Mouse (Mus musculus) macrophage (primary cell): Measurements from ENCODE around the gene Ap3b2. TPM values are rescaled to one million over a fixed set of nuclear protein-coding genes. Genes with fewer than 3 reads are reported as not detected.
"Not testable (repeated sequence)": the region's sequence is repeated elsewhere in the genome, so short reads cannot be mapped to it uniquely, and the experiment has no call there.

Experiments used
- H3K27ac ChIP-seq: fragments of 350-480 bp; formaldehyde crosslinking; 2 replicates; pipeline ENCODE4 v1.9.0; 2021
- H3K36me3 ChIP-seq: fragments of 350-480 bp; formaldehyde crosslinking; 2 replicates; pipeline ENCODE4 v1.9.0; 2021; ENCODE audit errors: inconsistent target
- H3K4me3 ChIP-seq: fragments of 350-480 bp; formaldehyde crosslinking; 2 replicates; pipeline ENCODE4 v1.9.0; 2021; ENCODE audit errors: inconsistent target
- H3K79me2 ChIP-seq: fragments of 350-480 bp; formaldehyde crosslinking; 2 replicates; pipeline ENCODE4 v1.9.0; 2021; ENCODE audit errors: inconsistent target
- WGBS: methylation state at CpG from one replicate; pipeline ENCODE4 v1.1.7; 2026; ENCODE audit warnings: inconsistent platforms; ENCODE audit not compliant: missing documents; 5-methylcytosine and 5-hydroxymethylcytosine counted together
- polyA plus RNA-seq: library from polyadenylated mRNA; stranded (reverse); fragments of 250-400 nt; gene quantifications from 3 replicates; pipeline ENCODE4 v1.2.4, GENCODE M21; 2018; ENCODE audit warnings: inconsistent platforms

Ap3b2 gene
- polyA plus RNA-seq, 1 experiment from 2014 or later: not detected

DNA sequence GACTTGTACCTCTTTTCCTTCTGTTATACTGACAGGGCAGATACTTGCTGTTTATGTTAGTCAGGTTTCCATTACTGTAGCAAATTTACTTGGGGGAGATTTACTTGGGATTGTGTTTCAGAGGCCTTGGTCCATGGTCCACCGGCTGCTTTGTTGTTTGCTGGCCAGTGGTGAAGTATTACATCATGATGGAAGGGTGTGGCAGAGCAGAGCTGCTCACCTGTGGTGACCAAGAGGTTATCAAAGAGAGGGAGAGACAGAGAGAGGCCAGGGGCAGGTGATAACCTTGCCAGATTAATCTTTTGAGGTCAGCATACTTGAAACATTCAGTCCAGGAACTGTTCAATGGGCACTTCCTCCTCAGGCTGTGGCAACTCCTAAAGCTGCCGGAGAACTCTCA lies 7.3 kb upstream of the Ap3b2 start:
- H3K4me3 ChIP-seq: no peak overlapping the region
- H3K36me3 ChIP-seq: no peaks in the 10 kb centered on the region
- no peak overlapping the region for H3K27ac ChIP-seq
- no peaks in the 10 kb centered on the region for H3K79me2 ChIP-seq
- 63% methylated on average over 2 of the region's 2 CpGs for WGBS

DNA sequence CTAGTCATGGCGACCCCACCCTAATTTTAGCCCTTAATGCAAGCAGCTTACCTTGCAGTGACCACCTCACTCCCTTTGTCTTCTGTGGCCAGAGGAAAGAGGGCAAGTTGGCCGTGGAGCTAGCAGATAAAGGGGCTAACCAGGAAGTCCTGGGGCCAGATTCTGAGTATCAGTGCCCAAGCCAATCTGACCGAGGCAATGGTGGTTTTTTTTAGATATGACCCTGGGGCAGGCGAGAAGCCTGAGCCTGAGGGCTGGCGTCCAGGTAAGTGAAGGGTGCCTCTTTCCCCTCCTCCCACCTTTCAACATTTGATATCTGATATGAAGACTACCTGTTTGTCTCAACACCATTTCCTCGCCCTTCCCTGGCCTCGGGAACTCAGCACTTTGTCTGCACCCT lies 4.5 kb upstream of the Ap3b2 start, which contains the start of gene BC048679:
Gene BC048679, minus strand, starts transcription at position 101 of the 400 bp plus-strand sequence.
- no peak within 1 kb of the TSS for H3K4me3 ChIP-seq
- H3K79me2 ChIP-seq: no peaks in the 10 kb centered on the region
- H3K36me3 ChIP-seq: no peaks in the 10 kb centered on the region
- 74% methylated on average over 7 of the region's 7 CpGs for WGBS
- no peak within 1 kb of the TSS for H3K27ac ChIP-seq

DNA sequence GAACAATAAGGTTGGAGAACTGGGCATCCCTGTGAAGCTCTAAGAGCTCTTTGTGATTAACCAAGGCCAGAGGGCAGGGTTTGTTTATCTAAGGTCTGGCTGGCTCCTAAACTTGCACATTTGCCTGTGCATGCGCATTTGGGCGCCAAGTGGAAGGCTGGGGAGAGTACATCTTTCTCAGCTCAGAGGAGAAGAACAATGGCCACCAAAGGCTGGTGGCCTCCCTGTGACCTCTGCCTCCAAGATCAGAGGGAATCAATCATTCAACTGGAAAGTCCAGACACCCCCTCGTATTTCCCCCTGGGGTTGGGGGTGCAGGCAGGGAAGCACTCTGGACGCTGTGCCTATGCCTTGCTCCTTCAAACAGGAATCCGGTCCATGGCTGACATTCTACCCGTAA lies 3.4 kb upstream of the Ap3b2 start:
- H3K36me3 ChIP-seq: no peaks in the 10 kb centered on the region
- no peak overlapping the region for H3K4me3 ChIP-seq
- H3K27ac ChIP-seq: no peak overlapping the region
- WGBS: 34% methylated on average over 6 of the region's 6 CpGs
- H3K79me2 ChIP-seq: no peaks in the 10 kb centered on the region

DNA sequence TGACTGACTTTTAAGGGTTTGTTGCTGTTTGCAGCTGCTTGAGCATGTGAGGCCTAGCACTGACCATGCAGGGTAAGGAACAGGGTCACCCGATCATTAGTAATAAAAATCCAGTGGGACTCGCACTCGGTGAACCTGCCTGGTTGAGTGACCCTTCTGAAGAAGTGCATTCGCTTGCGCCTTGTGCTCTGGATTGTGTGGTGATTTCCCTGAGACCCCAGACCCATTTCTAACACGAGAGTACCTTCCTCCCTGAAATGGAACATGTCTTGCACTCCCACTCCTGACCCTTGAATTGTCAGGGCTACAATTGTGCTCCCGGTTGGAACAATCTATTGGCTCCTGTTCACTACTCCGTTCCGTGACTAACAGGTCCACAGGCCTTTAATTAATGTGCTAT lies 1.1 kb downstream of the Ap3b2 start:
- 71% methylated on average over 8 of the region's 9 CpGs for WGBS
- no peak overlapping the region for H3K4me3 ChIP-seq
- no peaks in the 10 kb centered on the region for H3K79me2 ChIP-seq

DNA sequence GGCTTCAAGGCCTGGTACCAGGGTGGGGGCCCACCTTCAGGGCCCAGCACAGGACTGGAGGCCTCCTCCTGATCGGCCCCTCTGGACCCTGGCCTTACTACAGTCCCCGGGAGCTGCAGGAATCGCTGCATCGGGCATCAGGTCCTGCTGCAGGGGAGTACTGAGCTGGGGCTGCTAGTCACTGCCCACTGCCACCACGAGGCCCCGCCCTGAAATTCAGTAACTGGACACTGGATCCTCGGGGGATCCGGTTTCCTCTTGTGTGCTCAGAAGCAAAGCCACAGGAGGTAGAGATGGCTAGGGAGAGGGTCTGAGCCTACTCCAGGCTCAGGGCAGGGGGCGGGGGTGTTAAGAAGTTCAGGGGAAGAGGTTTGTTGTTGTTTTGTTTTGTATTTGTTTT lies 4.1 kb downstream of the Ap3b2 start:
- no peak overlapping the region for H3K4me3 ChIP-seq
- H3K27ac ChIP-seq: no peak overlapping the region
- H3K79me2 ChIP-seq: no peaks in the 10 kb centered on the region
- no peaks in the 10 kb centered on the region for H3K36me3 ChIP-seq
- 23% methylated on average over 9 of the region's 9 CpGs for WGBS

More for the DNA sequence above, 1.1 kb downstream of the Ap3b2 start:
- Histone ChIP-seq H3K27ac (no peak overlapping the region), H3K36me3 (no peaks in the 10 kb centered on the region)

DNA sequence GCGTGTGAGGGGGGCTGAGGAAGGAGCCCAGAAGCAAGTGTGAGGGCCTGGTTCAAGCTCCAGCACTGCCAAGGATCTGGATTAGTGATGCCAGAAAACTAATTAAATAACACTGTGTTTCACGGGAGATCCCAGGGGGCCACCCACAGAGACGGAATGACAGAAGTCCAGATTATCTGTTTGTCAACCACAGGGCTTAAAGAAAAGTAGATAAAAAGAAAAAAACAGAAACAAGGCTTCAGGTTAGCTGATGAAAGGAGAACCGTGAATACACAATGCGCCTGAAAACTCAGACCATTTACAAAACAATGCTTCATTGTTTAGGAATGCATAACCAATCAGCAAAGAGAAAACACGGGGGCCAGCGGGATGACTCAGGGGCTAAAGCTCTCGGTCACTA lies 12.9 kb downstream of the Ap3b2 start:
- Histone ChIP-seq H3K36me3 (no peaks in the 10 kb centered on the region), H3K4me3 (no peak overlapping the region), H3K79me2 (no peaks in the 10 kb centered on the region), H3K27ac (no peak overlapping the region)
- 15% methylated on average over 7 of the region's 8 CpGs for WGBS

DNA sequence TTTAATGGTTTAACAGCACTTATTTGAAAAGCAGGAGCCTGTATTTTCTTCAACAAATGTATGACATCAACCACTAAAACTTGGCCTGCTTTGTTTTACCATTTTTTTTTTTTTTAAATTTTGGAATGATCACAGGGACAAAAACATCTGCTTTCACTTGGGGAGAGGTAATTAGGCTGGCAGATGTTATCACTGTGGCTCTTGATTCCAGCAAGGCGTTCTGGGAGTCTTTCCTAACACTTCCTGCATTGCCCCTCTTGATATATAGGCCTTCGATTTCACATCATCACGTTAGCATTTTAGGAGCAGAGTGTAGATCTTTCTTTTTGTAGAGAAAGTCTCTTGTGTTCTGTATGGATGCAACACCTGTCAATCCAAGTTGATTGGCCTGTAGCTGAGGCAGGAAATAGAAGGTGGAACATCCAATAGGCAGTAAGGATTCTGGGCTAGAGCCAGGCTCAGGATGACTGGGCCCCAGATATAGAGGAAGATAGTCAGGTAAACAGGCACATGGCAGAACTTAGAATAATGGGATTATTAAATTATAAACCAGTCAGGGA lies 14.1 kb downstream of the Ap3b2 start:
- Histone ChIP-seq H3K79me2 (no peaks in the 10 kb centered on the region), H3K36me3 (no peaks in the 10 kb centered on the region), H3K4me3 (no peak overlapping the region), H3K27ac (no peak overlapping the region)
- 58% methylated on average over 3 of the region's 3 CpGs for WGBS

DNA sequence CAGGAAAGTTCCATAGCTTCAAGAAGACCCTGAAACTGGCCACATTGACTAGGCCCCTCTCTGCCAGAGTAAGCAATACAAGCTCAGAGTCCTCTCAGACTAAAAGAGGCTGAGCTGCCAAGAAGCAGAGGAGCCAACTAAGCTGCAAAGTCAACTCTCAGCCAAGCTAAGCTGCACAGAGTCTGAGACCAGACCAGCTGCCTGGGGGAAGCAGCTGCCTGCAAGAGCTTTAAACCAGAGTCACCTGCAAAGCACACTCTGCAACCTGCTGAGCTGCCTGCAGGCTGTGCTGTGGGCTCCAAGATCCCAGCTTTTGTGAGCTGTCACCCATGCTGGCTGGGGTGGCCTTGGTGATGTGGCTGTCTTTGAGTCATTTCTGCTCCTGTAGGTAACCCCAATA lies 15.5 kb downstream of the Ap3b2 start:
- H3K36me3 ChIP-seq, H3K4me3 ChIP-seq, H3K27ac ChIP-seq, H3K79me2 ChIP-seq: not testable (repeated sequence)

DNA sequence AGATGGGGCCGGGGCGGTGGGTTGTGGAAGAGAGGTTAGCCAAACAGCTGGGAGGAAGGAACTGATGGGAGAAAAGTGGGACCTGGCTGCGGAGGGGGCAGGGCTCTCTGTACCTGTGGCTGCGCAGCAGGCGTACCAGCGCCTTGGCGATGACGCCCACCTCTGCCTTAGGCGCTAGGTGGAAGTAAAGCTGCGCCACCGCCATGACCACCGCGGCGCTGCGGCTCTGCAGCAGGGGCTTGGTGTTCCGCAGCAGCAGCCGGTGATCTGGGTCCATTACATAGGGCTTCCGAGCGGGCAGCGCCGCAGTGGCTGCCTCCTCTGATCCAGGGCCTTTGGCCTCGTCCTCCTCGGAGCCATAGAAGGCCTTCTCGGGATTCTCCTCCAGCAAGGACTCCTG lies 16.9 kb downstream of the Ap3b2 start:
- no peak overlapping the region for H3K4me3 ChIP-seq
- WGBS: 9% methylated on average over 24 of the region's 24 CpGs
- H3K79me2 ChIP-seq: no peaks in the 10 kb centered on the region
- no peak overlapping the region for H3K27ac ChIP-seq
- no peaks in the 10 kb centered on the region for H3K36me3 ChIP-seq

DNA sequence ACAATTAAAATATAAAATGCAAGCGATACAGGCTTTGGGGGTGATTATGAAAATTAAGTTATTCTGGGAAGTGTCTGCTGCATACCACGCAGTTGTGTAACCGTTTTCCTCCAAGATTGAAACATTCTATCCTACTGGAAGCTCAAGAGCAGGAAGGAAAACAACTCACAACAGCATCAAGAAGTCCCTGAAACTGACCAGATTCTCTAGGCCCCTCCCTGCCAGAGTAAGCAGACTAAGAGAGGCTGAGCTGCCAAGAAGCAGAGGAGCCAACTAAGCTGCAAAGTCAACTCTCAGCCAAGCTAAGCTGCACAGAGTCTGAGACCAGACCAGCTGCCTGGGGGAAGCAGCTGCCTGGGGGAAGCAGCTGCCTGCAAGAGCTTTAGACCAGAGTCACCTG lies 18.5 kb downstream of the Ap3b2 start:
- H3K36me3 ChIP-seq: no peaks in the 10 kb centered on the region
- no peaks in the 10 kb centered on the region for H3K79me2 ChIP-seq
- no peak overlapping the region for H3K4me3 ChIP-seq
- no peak overlapping the region for H3K27ac ChIP-seq
- WGBS: 51% methylated on average over 3 of the region's 3 CpGs

DNA sequence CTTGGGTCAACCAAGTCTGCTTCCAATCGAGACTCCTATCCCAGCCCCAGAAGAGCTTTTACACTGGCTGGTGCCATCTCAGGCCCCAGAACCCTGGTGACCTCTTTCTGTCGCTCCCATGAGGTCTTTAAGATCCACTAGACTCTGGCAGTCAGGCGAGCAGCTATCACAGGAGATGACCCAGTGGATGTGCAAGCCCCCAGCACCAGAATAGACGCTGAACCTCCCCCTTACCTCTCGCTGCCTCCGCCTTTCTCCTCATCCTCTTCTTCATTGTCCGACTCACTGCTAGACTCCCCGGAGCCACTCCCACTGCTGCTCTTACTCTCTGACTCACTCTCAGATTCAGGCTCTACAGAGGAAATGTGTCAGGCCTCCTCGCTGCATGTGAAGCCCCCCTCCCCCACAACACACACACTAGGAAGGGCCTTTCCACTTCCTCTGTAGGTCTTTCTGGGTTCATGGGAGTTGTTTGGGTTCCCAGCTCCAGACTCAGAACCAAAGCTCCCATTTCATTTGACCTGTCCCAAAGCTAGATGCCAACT lies 28.7 kb downstream of the Ap3b2 start:
- Histone ChIP-seq H3K4me3 (no peak overlapping the region), H3K36me3 (no peaks in the 10 kb centered on the region), H3K79me2 (no peaks in the 10 kb centered on the region), H3K27ac (no peak overlapping the region)
- WGBS: 61% methylated on average over 9 of the region's 9 CpGs

DNA sequence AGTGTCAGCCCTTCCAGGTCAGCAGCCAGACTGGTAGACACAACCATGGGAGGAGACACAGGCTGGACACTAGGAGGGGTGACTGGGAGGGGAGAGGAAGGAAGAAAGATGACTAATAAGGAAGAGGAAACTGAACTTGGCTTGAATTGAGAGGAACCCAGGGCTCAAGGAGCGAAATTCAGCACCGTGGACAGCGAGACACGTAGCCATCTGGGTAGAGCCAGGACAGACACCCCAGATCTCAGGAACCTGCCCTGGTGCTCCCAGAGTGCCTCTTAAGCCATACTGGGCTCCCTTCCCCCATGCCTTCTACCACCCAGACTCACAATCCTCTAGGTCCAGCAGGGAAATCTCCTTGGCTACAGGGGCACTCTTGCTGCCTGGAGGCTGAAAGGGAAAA lies 29.6 kb downstream of the Ap3b2 start:
- H3K4me3 ChIP-seq: no peak overlapping the region
- H3K36me3 ChIP-seq: no peaks in the 10 kb centered on the region
- 8% methylated on average over 4 of the region's 4 CpGs for WGBS
- H3K27ac ChIP-seq: no peak overlapping the region
- no peaks in the 10 kb centered on the region for H3K79me2 ChIP-seq

DNA sequence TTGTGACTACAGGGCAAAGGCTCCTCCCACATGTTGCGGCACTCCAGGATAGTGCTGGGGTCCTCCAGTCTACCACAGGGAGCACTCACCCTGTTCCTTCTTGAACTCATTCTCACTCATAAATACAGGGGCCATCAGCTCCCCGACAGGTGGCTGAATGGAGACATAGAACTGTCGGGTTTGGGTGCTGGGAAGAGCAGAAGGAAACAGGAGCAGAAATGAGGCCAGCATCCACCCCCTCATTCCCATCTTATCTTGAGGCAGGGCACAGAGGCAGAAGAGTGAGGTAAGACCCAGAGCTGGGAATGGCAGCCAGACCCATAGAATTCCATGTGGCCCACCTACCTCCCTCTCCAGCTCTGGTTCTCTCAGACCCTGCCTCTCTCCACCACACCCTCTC lies 30.9 kb downstream of the Ap3b2 start:
- 87% methylated on average over 3 of the region's 3 CpGs for WGBS
- no peak overlapping the region for H3K27ac ChIP-seq

DNA sequence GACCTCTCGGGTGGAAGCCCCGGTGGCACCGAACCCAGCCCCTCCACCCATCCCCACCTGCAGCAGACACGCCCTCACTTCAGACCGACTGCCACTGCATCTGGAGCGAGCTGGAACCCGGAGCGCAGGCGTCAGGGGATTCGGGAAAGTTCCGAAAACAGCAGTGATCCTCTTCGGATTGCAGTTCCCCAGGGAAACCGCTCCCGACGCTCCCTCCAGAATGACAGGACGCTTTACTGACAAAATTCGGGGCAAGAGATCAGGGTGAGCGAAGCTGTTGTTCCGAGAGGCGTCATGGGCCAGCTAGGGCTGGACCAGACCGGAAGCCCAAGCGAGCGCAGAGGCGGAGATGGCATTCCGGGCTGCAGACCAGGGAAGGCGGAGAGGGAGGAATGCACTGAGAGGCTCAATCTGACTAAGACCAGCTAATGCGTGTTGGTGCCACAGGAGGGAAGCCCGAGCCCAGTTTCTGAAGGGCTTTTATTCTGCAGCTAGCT lies 38.5 kb downstream of the Ap3b2 start, which contains the start of gene Cpeb1:
Gene Cpeb1, minus strand, starts transcription at position 311 of the 497 bp plus-strand sequence.
- H3K4me3 ChIP-seq: no peak within 1 kb of the TSS
- 7% methylated on average over 28 of the region's 28 CpGs for WGBS

More for the DNA sequence above, 30.9 kb downstream of the Ap3b2 start:
- no peak overlapping the region for H3K4me3 ChIP-seq
- H3K79me2 ChIP-seq: no peaks in the 10 kb centered on the region
- H3K36me3 ChIP-seq: no peaks in the 10 kb centered on the region

DNA sequence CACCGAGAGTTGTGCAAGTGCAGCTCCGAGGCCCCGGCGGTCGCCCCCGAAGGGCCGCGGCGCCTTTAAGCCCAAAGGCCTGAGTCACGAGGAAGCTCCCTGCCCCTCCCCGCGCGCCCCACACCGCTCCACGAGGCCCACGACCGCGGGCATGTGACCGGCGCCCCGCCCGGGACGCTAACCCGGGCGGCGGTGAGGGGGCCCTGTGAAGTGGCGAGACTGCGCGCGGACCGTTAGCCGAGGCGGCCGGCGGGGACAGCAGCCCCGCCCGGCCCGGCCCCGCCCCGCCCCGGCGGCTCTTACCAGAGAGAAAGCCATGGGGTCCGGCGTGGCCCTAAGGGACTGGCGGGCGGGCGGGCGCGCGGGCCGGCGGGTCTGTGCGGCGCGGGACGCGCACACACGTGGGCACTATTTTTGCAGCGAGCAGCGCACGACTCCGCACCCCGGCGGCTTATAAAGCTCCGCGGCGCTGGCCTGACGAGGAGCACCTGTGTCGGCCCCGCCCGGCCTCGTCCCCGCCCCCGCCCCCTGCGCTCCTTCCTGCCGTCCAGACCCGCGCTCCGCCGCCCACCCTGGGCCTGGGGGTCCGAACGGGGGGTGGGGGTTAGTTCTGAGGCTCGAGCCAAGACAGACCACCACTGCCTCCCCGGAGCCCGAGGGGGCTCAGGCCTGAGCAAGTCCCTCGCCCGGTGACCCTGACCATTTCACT lies 39.2 kb downstream of the Ap3b2 start:
- 2% methylated on average over 65 of the region's 87 CpGs for WGBS
- Histone ChIP-seq H3K27ac (no peak overlapping the region), H3K79me2 (no peaks in the 10 kb centered on the region), H3K4me3 (no peak overlapping the region), H3K36me3 (no peaks in the 10 kb centered on the region)

More for the DNA sequence above, 38.5 kb downstream of the Ap3b2 start, which contains the start of gene Cpeb1:
- Histone ChIP-seq H3K27ac (no peak within 1 kb of the TSS), H3K79me2 (no peaks in the 10 kb centered on the region), H3K36me3 (no peaks in the 10 kb centered on the region)
